Mouse (Mus musculus): Measurements from ENCODE around the gene Slc19a2. TPM values are rescaled to one million over a fixed set of nuclear protein-coding genes. Genes with fewer than 3 reads are reported as not detected.

The Slc19a2 gene
- total RNA-seq, 2 experiments from 2014 or later = 9.8 to 10.8 TPM

- DNase-seq (ENCODE audit: low spot score in 2 of 2) = no peak
Observed at GRCm38 (mm10) chr1:164250391-164251150, 1.7 kb downstream of the Slc19a2 start.

GRCm38 (mm10) chr1:164251438-164251837, 2.6 kb downstream of the Slc19a2 start:
- no peak for DNase-seq (ENCODE audit: low spot score in 2 of 2)

GRCm38 (mm10) chr1:164252551-164252950, 3.7 kb downstream of the Slc19a2 start:
- no peak for DNase-seq (ENCODE audit: low spot score in 2 of 2)

- DNase-seq (ENCODE audit: low spot score in 2 of 2) = no peak
Observed at GRCm38 (mm10) chr1:164254836-164255235, 6.0 kb downstream of the Slc19a2 start.

- no peak for DNase-seq (ENCODE audit: low spot score in 2 of 2)
Observed at GRCm38 (mm10) chr1:164260171-164261028, 11.6 kb downstream of the Slc19a2 start.

GRCm38 (mm10) chr1:164261553-164261952, 12.7 kb downstream of the Slc19a2 start:
- peak in 1 of 2 experiments; percentile 37 for DNase-seq (ENCODE audit: low spot score in 2 of 2)

GRCm38 (mm10) chr1:164270941-164271340, 22.1 kb downstream of the Slc19a2 start:
- no peak for DNase-seq (ENCODE audit: low spot score in 2 of 2)

GRCm38 (mm10) chr1:164273659-164274058, 24.8 kb downstream of the Slc19a2 start:
- no peak for DNase-seq (ENCODE audit: low spot score in 2 of 2)

- DNase-seq (ENCODE audit: low spot score in 2 of 2) = peak; percentile 91 to 95
Observed at GRCm38 (mm10) chr1:164275455-164275954, 26.7 kb downstream of the Slc19a2 start, which contains the start of gene Ccdc181. Ccdc181 (plus strand) TSS chr1:164275585.

GRCm38 (mm10) chr1:164276552-164276951, 27.7 kb downstream of the Slc19a2 start:
- no peak for DNase-seq (ENCODE audit: low spot score in 2 of 2)

GRCm38 (mm10) chr1:164279332-164279731, 30.5 kb downstream of the Slc19a2 start:
- no peak for DNase-seq (ENCODE audit: low spot score in 2 of 2)

- no peak for DNase-seq (ENCODE audit: low spot score in 2 of 2)
Observed at GRCm38 (mm10) chr1:164284007-164284406, 35.2 kb downstream of the Slc19a2 start.

GRCm38 (mm10) chr1:164287406-164287805, 38.6 kb downstream of the Slc19a2 start:
- DNase-seq (ENCODE audit: low spot score in 2 of 2) = peak in 1 of 2 experiments; percentile 16

GRCm38 (mm10) chr1:164292040-164292439, 43.2 kb downstream of the Slc19a2 start:
- no peak for DNase-seq (ENCODE audit: low spot score in 2 of 2)

GRCm38 (mm10) chr1:164294071-164294470, 45.2 kb downstream of the Slc19a2 start:
- DNase-seq (ENCODE audit: low spot score in 2 of 2) = no peak

- no peak for DNase-seq (ENCODE audit: low spot score in 2 of 2)
Observed at GRCm38 (mm10) chr1:164296473-164296872, 47.6 kb downstream of the Slc19a2 start.

GRCm38 (mm10) chr1:164301949-164302348, 53.1 kb downstream of the Slc19a2 start:
- no peak for DNase-seq (ENCODE audit: low spot score in 2 of 2)

GRCm38 (mm10) chr1:164303821-164304220, 55.0 kb downstream of the Slc19a2 start, which contains the start of gene Nme7:
Nme7 (plus strand) TSS chr1:164304121.
- DNase-seq (ENCODE audit: low spot score in 2 of 2) = no peak

- DNase-seq (ENCODE audit: low spot score in 2 of 2) = peak; percentile 92 to 99
Observed at GRCm38 (mm10) chr1:164307124-164307751, 58.4 kb downstream of the Slc19a2 start, which contains the start of gene Blzf1. Blzf1 (minus strand) TSS chr1:164307489.

- no peak for DNase-seq (ENCODE audit: low spot score in 2 of 2)
Observed at GRCm38 (mm10) chr1:164307922-164308321, 59.1 kb downstream of the Slc19a2 start.

GRCm38 (mm10) chr1:164314085-164314484, 65.2 kb downstream of the Slc19a2 start:
- DNase-seq (ENCODE audit: low spot score in 2 of 2) = no peak
